Mouse (Mus musculus) activated CD4-positive, CD25-positive, alpha-beta regulatory T cell, adult 9 weeks (primary cell): ENCODE results near the gene Vmn1r24. TPM values are rescaled to one million over a fixed set of nuclear protein-coding genes. Genes with fewer than 3 reads are reported as not detected.

Experiments
- polyA plus RNA-seq: library from polyadenylated mRNA; unstranded; fragments of 100-300 nt; shearing (Covaris generic); gene quantifications from one replicate; pipeline ENCODE4 v1.2.1, GENCODE M21; 2017

The Vmn1r24 gene
- polyA plus RNA-seq, result not detected

DNA sequence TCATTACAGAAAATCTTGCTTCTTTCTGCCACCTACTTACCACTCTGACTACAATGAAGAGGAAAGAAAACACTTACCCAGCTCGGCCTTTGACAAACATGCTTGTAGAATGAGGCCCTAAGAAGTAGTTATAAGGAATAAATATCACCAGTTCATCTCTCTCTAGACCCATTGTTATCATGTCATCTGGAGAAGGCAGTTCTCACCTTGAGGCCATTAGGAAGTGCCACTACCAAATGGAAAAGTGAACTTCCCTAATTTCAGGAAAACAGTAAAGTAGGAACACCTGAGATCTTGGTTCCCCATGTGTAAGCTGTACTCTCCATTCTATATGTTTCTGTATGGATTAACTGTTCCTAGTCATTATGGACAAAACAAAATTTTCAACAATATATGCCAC is at the start of gene Vmn1r24:
Gene Vmn1r24, minus strand, starts transcription at position 101 of the 400 bp plus-strand sequence.

DNA sequence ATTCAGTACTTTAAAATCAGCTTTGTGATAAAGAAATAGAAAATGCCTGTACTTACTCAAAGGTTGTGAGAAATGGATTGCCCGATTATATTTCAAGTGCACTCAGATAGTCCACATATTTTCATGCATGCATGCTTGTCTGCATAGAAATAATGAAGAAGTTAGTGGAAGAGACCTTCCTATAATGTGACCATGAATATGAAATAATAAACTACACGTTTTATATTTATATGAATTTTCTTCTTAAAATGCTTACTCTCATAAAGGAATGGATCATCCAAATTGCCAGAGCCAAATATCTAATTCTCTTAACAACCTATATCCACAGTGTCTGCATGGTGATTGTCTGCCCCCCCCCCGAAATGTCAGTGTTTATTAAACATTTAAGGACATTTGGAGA is 19.4 kb upstream of the Vmn1r24 start, which contains the start of gene Vmn1r25:
Gene Vmn1r25, minus strand, starts transcription at position 101 of the 400 bp plus-strand sequence.

DNA sequence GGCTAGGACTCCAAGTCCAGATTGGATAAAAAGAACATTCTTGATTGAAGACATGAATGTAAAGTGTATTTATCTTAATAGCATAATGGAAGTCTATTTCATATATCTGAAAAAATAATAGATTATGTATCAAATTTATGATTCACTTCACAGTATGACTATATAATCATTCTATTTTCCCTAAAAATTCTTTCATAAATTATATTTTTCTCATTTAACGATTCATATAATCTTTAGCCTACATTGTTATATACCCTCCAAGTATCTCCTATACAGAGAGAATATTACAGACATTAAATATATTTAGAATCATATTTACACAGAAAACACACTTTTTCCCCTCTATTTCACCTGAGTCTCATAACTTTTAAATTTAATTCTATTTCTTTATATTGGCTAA is 34.6 kb downstream of the Vmn1r24 start, which contains the start of gene Vmn1r23:
Gene Vmn1r23, minus strand, starts transcription at position 101 of the 400 bp plus-strand sequence.

DNA sequence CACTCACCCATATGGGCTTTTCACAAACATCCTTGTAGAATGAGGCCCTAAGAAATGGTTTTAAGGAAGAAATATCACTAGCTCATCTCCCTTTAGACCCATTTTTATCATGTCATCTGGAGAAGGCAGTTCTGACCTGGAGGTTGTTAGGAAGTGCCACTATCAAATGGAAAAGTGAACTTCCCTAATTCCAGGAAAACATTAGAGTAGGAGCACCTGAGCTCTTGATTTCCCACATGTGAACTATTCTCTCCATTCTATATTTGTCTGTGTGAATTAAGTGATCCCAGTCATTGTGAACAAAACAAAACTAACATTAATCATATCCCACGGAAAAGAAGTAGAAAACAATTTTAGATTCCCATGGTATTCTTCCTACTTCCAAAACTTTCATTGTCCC is 53.4 kb downstream of the Vmn1r24 start, which contains the start of gene Vmn1r22:
Gene Vmn1r22, minus strand, starts transcription at position 101 of the 400 bp plus-strand sequence.

Other genes with a start within 250 kb of the Vmn1r24 start
- 17.2 TPM for gene Vopp1, start 136.3 kb downstream of the Vmn1r24 start, polyA plus RNA-seq
- not detected for gene Vmn1r21, start 111.2 kb downstream of the Vmn1r24 start, polyA plus RNA-seq
- gene Vmn1r22, start 53.5 kb downstream of the Vmn1r24 start, polyA plus RNA-seq, result not detected
- not detected for gene Vmn1r23, start 34.7 kb downstream of the Vmn1r24 start, polyA plus RNA-seq
- gene Vmn1r25, start 19.3 kb upstream of the Vmn1r24 start, polyA plus RNA-seq, result not detected
- not detected for gene Vmn1r26, start 53.7 kb upstream of the Vmn1r24 start, polyA plus RNA-seq